Mouse (Mus musculus): ENCODE data around the gene Hspbp1. TPM values are rescaled to one million over a fixed set of nuclear protein-coding genes. Genes with fewer than 3 reads are reported as not detected.

The Hspbp1 gene
- 10.5 and 17.3 TPM in 2 replicates for total RNA-seq (2017)

GRCm38 (mm10) chr7:4684632-4685417, at the start of gene Hspbp1:
TSS of gene Hspbp1 (minus strand) at chr7:4685068.
- ATAC-seq (ENCODE audit: extremely low read depth, insufficient number of reproducible peaks, low FRiP score, poor library complexity, severe bottlenecking) = peak; percentile 93

GRCm38 (mm10) chr7:4732968-4733392, 48.1 kb upstream of the Hspbp1 start:
- no peak for ATAC-seq (ENCODE audit: extremely low read depth, insufficient number of reproducible peaks, low FRiP score, poor library complexity, severe bottlenecking)

GRCm38 (mm10) chr7:4731090-4731489, 46.2 kb upstream of the Hspbp1 start:
- ATAC-seq (ENCODE audit: extremely low read depth, insufficient number of reproducible peaks, low FRiP score, poor library complexity, severe bottlenecking) = 0 out of 2 replicates have a peak, but pooled peaks have one; percentile 23

GRCm38 (mm10) chr7:4725169-4725568, 40.3 kb upstream of the Hspbp1 start, which contains the start of gene Tmem150b:
TSS of gene Tmem150b (minus strand) at chr7:4725249.
- ATAC-seq (ENCODE audit: extremely low read depth, insufficient number of reproducible peaks, low FRiP score, poor library complexity, severe bottlenecking) = no peak

GRCm38 (mm10) chr7:4724359-4724758, 39.5 kb upstream of the Hspbp1 start:
- peak; percentile 73; the same call in 1 of the 2 replicates for ATAC-seq (ENCODE audit: extremely low read depth, insufficient number of reproducible peaks, low FRiP score, poor library complexity, severe bottlenecking)

GRCm38 (mm10) chr7:4723508-4723907, 38.6 kb upstream of the Hspbp1 start:
- ATAC-seq (ENCODE audit: extremely low read depth, insufficient number of reproducible peaks, low FRiP score, poor library complexity, severe bottlenecking) = peak; percentile 54

GRCm38 (mm10) chr7:4719276-4719675, 34.4 kb upstream of the Hspbp1 start:
- ATAC-seq (ENCODE audit: extremely low read depth, insufficient number of reproducible peaks, low FRiP score, poor library complexity, severe bottlenecking) = no peak

GRCm38 (mm10) chr7:4716955-4717354, 32.1 kb upstream of the Hspbp1 start:
- ATAC-seq (ENCODE audit: extremely low read depth, insufficient number of reproducible peaks, low FRiP score, poor library complexity, severe bottlenecking) = no peak

GRCm38 (mm10) chr7:4712594-4712993, 27.7 kb upstream of the Hspbp1 start:
- ATAC-seq (ENCODE audit: extremely low read depth, insufficient number of reproducible peaks, low FRiP score, poor library complexity, severe bottlenecking) = no peak

GRCm38 (mm10) chr7:4705098-4705497, 20.2 kb upstream of the Hspbp1 start:
- ATAC-seq (ENCODE audit: extremely low read depth, insufficient number of reproducible peaks, low FRiP score, poor library complexity, severe bottlenecking) = 0 out of 2 replicates have a peak, but pooled peaks have one; percentile 16

GRCm38 (mm10) chr7:4703195-4703594, 18.3 kb upstream of the Hspbp1 start:
- no peak for ATAC-seq (ENCODE audit: extremely low read depth, insufficient number of reproducible peaks, low FRiP score, poor library complexity, severe bottlenecking)

GRCm38 (mm10) chr7:4702334-4702733, 17.5 kb upstream of the Hspbp1 start:
- ATAC-seq (ENCODE audit: extremely low read depth, insufficient number of reproducible peaks, low FRiP score, poor library complexity, severe bottlenecking) = no peak

- no peak for ATAC-seq (ENCODE audit: extremely low read depth, insufficient number of reproducible peaks, low FRiP score, poor library complexity, severe bottlenecking)
Measured at GRCm38 (mm10) chr7:4693004-4693403, 8.1 kb upstream of the Hspbp1 start.

- ATAC-seq (ENCODE audit: extremely low read depth, insufficient number of reproducible peaks, low FRiP score, poor library complexity, severe bottlenecking) = no peak
Measured at GRCm38 (mm10) chr7:4690951-4691653, 6.2 kb upstream of the Hspbp1 start.

GRCm38 (mm10) chr7:4690387-4690786, 5.5 kb upstream of the Hspbp1 start, which contains the start of gene Brsk1:
TSS of gene Brsk1 (plus strand) at chr7:4690604.
- ATAC-seq (ENCODE audit: extremely low read depth, insufficient number of reproducible peaks, low FRiP score, poor library complexity, severe bottlenecking) = no peak

- no peak for ATAC-seq (ENCODE audit: extremely low read depth, insufficient number of reproducible peaks, low FRiP score, poor library complexity, severe bottlenecking)
Measured at GRCm38 (mm10) chr7:4684203-4684602, 665 bp downstream of the Hspbp1 start.

- ATAC-seq (ENCODE audit: extremely low read depth, insufficient number of reproducible peaks, low FRiP score, poor library complexity, severe bottlenecking) = no peak
Measured at GRCm38 (mm10) chr7:4683307-4683706, 1.6 kb downstream of the Hspbp1 start.

GRCm38 (mm10) chr7:4675200-4675599, 9.7 kb downstream of the Hspbp1 start:
- no peak for ATAC-seq (ENCODE audit: extremely low read depth, insufficient number of reproducible peaks, low FRiP score, poor library complexity, severe bottlenecking)

- ATAC-seq (ENCODE audit: extremely low read depth, insufficient number of reproducible peaks, low FRiP score, poor library complexity, severe bottlenecking) = no peak
Measured at GRCm38 (mm10) chr7:4674114-4674731, 10.6 kb downstream of the Hspbp1 start.
